Mouse (Mus musculus): ENCODE results near the gene Macrod1. TPM values are rescaled to one million over a fixed set of nuclear protein-coding genes. Genes with fewer than 3 reads are reported as not detected.
"Not testable (repeated sequence)": the region's sequence is repeated elsewhere in the genome, so short reads cannot be mapped to it uniquely, and the experiment has no call there.

The Macrod1 gene
- 10 to 100 TPM; 32.4 to 35.0 TPM for total RNA-seq (2021)
- long read RNA-seq, experiment 1, transcript Macrod1-201 (11 exons, 1,228 nt) = major isoform, 54 of 85 reads
- long read RNA-seq, experiment 1, partial matches to known transcripts = 3 of 85 reads
- long read RNA-seq, experiment 1, other reads (novel, unspliced or antisense) = 28 of 85 reads
- long read RNA-seq, experiment 2, transcript Macrod1-201 (11 exons, 1,228 nt) = major isoform, 31 of 88 reads
- long read RNA-seq, experiment 2, partial matches to known transcripts = 5 of 88 reads
- long read RNA-seq, experiment 2, other reads (novel, unspliced or antisense) = 52 of 88 reads

DNA sequence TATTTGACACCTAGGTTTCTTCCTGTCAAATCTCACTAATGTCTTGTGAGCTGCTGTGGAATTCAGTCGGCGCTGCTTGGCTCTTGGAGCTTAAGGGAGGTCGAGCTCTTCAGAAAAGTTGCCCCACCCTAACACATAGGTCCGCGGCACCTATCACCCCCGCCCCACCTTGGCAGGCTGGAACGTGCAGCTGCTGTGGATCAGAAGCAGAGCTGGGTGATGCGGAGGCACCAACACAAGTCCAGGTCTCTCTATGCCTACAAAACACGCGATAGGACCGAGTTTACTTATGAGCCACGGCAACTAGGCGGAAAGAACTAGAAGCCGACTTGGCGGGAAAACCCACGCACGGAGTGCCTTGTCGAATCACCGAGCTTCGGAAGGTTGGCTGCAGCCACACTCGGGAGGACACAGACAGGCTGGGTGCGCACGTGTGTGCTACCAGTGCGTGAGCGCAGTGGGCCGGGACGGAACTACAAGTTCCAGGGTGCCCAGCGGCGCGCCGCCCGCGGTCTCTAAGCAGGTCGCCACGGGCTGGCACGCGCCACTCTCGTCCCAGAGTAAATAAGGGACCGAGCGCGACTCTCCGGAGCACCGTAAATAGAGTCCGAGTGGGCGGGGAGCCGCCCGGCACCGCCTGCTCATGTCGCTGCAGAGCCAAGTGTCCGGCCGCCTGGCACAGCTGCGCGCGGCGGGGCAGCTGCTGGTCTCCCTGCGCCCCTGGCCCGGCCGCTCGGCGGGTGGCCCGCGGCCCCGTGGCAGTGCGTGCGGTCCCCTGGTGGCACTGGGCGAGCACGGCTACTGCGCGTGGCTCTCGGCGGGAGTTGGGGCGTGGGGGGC lies at the start of gene Macrod1:
Gene Macrod1, plus strand, starts transcription at position 563 of the 840 bp plus-strand sequence.
- peak; percentile 47 to 52 for DNase-seq (ENCODE audit: low spot score in 2 of 2)

DNA sequence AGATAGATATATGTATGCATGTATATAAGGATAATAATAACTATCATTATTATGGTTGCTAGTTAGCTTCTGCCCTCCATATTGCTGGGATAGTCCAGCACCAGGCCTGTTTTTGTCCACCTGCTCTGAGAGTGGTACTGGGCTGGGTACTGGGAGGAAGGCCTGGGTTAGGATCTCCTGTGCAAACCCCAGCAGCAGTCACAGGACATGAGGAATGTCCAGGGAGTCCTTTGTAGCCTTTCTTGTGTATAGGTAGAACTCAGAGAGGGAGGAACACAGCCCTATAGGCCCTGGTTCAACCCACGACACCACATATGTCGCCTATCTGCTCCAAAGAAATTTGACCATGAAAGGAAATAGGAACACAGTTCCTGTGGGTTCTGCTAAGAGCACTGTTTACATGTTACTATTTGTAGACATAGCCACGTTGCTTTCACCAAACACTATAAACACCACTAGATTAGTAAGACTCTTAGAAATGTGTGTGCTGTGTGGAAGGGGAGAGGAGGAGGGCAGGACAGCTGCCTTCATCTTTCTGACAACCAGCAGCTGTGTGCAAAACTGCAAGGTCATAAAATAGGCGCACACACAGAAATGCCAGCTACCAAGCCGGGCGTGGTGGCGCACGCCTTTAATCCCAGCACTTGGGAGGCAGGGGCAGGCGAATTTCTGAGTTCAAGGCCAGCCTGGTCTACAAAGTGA lies 49.6 kb upstream of the Macrod1 start:
- no peak for DNase-seq (ENCODE audit: low spot score in 2 of 2)

DNA sequence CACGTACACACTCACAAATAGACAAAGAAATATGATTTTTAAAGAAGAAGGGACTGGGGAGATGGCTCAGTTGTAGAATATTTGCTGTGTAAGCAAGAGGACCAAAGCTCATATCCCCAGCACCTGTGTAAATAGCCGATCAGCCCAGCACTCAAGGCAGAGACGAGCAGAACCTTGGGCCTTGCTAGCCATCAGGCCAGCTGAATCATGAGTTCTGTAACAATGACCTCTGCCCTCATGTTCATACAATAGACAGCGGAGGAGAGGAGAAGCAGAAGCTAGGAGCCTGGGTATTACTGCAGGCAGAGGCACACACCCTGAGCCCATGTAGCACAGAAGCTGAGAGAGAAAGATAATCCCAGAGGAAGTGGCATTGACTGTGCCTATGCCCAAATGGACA lies 44.2 kb upstream of the Macrod1 start:
- DNase-seq (ENCODE audit: low spot score in 2 of 2) = no peak

- no peak for DNase-seq (ENCODE audit: low spot score in 2 of 2)
Observed at GRCm38 (mm10) chr19:7013984-7014383, 42.6 kb upstream of the Macrod1 start.

- DNase-seq (ENCODE audit: low spot score in 2 of 2) = no peak
Observed at GRCm38 (mm10) chr19:7014481-7015135, 42.0 kb upstream of the Macrod1 start.

- DNase-seq (ENCODE audit: low spot score in 2 of 2) = no peak
Observed at GRCm38 (mm10) chr19:7017541-7018457, 38.8 kb upstream of the Macrod1 start.

DNA sequence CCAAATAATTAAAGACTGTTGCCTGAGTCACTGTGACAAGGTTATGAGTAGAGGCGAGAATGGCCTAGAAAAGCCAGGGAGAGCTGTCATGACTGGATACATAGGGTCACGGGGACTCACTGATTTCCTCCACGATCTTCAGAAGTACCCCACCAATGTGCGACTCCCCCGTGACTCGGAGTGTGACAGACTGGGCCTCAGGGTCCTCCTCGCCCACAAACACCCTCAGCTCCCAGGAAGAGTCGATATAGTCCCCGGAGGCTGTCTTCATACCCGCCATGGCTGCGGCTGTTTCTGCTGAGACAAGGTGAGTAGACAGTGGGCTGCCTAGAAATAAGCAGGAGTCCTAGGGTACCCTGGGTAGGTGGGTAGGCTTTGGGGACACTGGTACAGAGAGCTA lies 38.1 kb upstream of the Macrod1 start:
- DNase-seq (ENCODE audit: low spot score in 2 of 2) = no peak

- no peak for DNase-seq (ENCODE audit: low spot score in 2 of 2)
Observed at GRCm38 (mm10) chr19:7019191-7019590, 37.4 kb upstream of the Macrod1 start, which contains the start of gene Fermt3. Gene Fermt3 (minus strand): TSS chr19:7019469.

DNA sequence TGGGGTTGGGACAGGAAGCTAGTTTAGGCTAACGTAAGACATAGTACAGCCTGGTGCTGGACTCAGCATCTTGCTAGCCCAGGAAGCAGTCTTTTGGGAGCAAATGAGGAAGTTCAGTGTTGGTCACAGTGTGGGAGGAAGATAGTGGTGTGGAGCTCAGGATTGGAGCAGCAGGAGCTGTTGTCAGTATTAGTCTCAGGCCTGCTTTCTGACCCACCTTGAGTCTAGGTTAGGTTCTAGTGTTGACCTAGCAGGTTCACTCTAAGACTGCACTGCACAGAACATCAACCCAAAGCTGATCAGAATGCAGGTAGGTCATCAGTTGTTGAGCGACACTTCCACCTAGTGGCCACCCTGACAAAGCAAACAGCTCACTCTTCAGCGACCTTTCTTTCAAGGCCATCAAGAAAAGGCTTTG lies 36.4 kb upstream of the Macrod1 start:
- no peak for DNase-seq (ENCODE audit: low spot score in 2 of 2)

DNA sequence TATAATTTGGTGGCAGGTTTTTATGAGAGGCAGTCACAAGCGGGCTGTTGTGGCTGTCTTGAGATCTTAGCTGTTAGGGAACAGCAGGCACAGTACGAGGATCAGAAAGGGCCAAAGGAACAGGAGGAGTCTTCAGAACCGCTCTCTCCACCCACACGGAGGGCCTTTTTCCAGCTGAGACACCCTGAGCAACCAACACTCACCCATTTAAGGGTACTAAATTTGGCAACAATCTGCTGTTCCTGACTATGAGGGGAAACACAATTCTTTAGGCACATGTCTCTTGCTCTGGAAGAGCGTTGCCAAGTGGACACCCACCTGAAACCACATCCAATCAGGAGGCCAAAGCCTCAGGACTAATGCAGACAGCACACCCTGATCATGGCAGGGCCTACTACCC lies 27.1 kb upstream of the Macrod1 start:
- no peak for DNase-seq (ENCODE audit: low spot score in 2 of 2)

DNA sequence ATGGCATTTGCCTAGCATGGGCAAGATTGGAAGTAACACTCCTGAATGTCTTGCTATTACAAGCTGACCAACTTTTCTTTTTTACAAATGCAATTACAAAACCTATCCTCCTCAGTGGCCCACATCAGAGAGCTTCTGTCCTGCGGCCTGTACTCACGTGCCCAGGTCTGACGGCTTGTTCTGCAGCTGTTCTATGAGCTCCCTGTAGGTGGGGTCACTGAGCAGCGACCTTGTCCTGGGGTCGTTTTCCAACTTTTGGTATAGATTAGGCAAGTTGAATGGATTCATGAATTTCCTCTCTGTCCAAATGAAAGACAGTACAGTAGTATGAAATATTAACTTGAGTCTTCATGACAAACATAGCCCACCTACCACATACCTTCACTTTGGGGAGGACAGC lies 22.6 kb upstream of the Macrod1 start:
- no peak for DNase-seq (ENCODE audit: low spot score in 2 of 2)

DNA sequence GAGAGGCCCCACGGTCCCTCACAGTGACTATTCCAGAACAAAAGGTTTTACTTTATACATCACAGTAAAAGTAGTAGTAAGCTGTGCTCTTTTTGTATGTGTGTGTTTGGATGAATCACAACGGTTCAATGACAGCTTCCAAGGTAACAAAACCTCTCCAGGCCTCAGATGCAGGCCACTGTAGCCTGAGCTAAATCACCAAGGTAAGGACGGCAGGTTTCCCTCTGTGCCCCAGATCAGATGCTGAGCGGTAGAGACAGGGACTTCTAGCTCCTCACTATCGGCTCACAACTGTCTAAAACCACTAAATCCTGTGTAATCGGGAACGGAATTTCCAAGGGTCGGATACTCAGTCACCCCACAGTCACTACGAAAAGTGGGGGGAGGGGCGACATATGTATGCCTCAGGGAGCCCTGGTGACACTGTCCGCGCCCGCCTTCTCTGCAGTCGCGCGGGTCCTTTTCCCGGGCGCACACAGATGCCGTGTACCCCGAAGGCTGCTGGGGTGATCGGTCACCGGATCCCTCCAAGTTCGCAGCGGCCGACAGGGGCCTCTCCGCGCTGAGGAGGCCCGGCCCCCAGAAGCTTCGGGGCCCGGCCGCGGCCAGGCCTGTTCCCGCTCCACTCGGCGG lies 17.4 kb upstream of the Macrod1 start:
- peak in 1 of 2 experiments; percentile 39 for DNase-seq (ENCODE audit: low spot score in 2 of 2)

DNA sequence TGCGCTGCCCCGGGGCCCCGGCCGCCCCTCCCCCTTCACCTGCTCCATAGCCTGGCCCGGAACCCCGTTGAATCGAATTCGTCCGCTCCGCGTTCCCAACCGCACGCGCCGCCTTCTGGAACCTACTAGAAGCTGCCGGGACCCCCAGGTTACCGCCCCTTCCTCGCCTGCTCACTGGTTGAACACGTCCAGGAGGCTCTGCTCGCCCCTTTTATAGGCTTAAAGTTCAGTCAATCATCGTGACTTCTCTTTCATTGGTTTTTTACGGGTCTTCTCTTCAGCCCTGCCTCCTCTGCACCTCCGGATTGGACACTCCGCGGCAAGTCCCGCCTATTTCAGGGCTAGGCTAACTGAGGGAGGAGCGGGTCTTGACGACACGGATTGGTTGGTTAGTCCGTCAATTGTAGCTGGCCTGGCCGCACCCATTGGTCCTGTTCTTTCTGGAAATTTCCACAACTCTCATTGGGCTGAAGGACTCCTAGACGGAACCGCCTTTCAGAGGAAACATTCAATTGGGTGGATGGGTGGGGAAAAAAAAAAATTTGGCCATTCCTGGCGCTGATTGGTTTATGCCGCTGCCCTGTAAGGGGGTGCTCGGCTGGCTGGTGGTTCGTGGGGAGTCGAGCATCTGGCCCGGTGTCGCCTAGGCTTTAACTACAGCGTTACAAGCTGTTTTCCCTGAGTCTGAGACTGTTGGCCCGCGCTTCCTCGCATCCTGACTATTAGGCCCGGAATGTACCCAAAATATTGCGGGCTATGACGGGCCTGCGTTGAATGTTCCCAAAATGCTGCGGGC lies 16.6 kb upstream of the Macrod1 start, which contains the start of gene Stip1:
Gene Stip1, minus strand, starts transcription at position 127 of the 796 bp plus-strand sequence.
- peak; percentile 88 to 95 for DNase-seq (ENCODE audit: low spot score in 2 of 2)

- peak in 1 of 2 experiments; percentile 22 for DNase-seq (ENCODE audit: low spot score in 2 of 2)
Observed at GRCm38 (mm10) chr19:7040637-7041130, 15.9 kb upstream of the Macrod1 start.

DNA sequence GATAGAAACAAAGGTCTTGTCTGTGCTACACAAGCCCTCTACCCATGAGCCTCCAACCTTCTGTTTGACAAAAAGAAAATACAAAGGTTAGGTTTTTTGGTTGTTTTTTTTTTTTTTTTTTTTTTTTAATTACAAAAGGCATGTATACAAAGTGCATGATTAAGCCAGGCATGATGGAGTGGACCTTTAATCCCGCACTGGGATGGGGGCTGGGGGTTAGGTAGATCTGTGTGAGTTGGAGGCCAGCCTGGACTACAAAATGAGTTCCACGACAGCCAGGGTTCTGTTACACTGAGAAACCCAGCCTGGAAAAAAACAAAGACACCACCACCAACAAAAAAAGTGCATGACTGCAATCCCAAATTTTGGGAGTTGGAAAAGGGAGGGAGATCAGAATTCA lies 15.4 kb upstream of the Macrod1 start:
- no peak for DNase-seq (ENCODE audit: low spot score in 2 of 2)

DNA sequence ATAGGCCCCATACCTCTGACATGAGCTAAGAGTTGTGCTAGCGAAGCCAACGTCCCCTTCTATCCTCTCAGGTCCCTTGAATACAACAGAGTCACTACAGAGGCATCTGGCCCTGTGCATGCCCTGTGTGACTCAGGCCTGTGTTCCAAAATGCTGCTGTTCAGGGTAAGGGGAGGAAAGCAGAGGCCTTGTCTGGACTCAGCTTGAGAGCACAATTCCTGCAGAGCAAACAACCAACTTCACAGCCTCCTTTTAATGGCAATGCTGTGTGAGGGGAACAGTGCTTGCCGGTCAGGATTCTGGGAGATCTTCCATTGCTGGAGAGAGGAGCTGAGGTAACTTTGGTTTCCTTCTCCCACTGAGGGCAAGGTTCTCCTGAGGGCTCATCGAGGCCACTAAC lies 12.3 kb upstream of the Macrod1 start:
- no peak for DNase-seq (ENCODE audit: low spot score in 2 of 2)

DNA sequence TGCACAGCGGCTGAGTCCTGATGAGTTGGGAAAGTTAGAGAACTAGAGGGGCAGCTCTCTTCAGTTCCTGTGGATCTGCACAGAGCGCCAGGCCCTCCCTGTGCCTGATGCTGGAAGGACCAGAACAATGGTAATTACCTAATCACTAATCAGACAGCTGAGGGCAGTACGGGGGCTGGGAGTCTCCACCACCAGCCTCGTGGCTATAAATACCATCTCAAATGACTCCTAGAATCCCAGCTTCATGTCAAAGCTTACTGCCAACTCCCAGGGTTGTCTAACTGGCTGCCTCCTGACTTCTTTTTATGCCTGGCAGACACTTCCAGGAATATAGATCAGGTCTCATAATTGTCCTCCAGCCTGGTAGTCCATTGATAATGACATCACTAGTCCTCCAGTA lies 11.9 kb upstream of the Macrod1 start:
- DNase-seq (ENCODE audit: low spot score in 2 of 2) = no peak

GRCm38 (mm10) chr19:7053382-7053781 lies 3.2 kb upstream of the Macrod1 start:
- not testable (repeated sequence) for DNase-seq (ENCODE audit: low spot score in 2 of 2)

Data from adrenal gland, postnatal 4 days (tissue).